In the genomic region with DNA sequence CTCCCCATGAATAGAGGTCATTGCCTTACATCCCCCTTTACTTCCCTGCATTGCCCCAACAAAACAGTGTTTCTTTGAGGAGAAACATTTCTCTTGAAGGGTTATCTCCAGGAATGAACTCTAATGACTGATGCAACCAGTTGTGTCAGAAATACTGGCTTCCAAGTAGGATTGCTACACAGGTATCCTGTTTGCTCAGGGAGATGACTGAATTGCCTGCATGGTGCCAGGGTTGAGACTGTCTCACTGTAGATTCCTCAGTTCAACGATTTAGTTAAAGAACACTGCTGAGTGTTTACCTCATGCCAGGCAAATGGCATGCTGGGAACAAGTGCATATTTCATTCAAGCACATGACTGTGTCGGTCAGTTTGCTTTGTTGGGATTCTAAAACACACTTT, we compare ENCODE assay signal across 19 mouse cellular contexts.
"Had no signal": no experiment of that assay in that cellular context is flagged by ENCODE, and none has a peak within 500 bp of the region (broad histone marks: within the 10 kb centered on the region; RNA-seq: fewer than 3 reads in every experiment).

No protein-coding gene starts in this region.

- H3K27ac ChIP-seq: liver, embryonic 13.5 days; lung, embryonic 15.5 days; midbrain, embryonic 10.5 days; midbrain, embryonic 13.5 days; neural tube, embryonic 13.5 days; stomach, embryonic 15.5 days had no signal

- H3K9ac ChIP-seq: liver, embryonic 13.5 days; lung, embryonic 15.5 days; midbrain, embryonic 13.5 days; neural tube, embryonic 13.5 days; stomach, embryonic 15.5 days had no signal

- H3K9me3 ChIP-seq: liver, embryonic 13.5 days; lung, embryonic 15.5 days; midbrain, embryonic 10.5 days; midbrain, embryonic 13.5 days; neural tube, embryonic 13.5 days; stomach, embryonic 15.5 days had no signal

- H3K4me2 ChIP-seq: liver, embryonic 13.5 days; lung, embryonic 15.5 days; midbrain, embryonic 13.5 days; neural tube, embryonic 13.5 days; stomach, embryonic 15.5 days had no signal

- DNase-seq: kidney, adult 18-20 months; kidney, adult 9 months; kidney, postnatal 14 days; kidney, postnatal 4 days; liver, embryonic 13.5 days; retina, postnatal 1 day; right cerebral cortex, postnatal 25 days; spleen, adult 18-20 months; thymus, postnatal 25 days had no signal

- ATAC-seq: inflammation-experienced regulatory T-cells, adult 6 months; intestine, embryonic 16.5 days; midbrain, embryonic 13.5 days; midbrain, embryonic 16.5 days had no signal

- H3K27me3 ChIP-seq: liver, embryonic 13.5 days; lung, embryonic 15.5 days; megakaryocyte, embryonic 14.5 days; midbrain, embryonic 13.5 days; neural tube, embryonic 13.5 days; stomach, embryonic 15.5 days had no signal

- H3K4me1 ChIP-seq: liver, embryonic 13.5 days; lung, embryonic 15.5 days; megakaryocyte, embryonic 14.5 days; midbrain, embryonic 10.5 days; midbrain, embryonic 13.5 days; neural tube, embryonic 13.5 days; stomach, embryonic 15.5 days had no signal

- H3K36me3 ChIP-seq: liver, embryonic 13.5 days; lung, embryonic 15.5 days; midbrain, embryonic 10.5 days; midbrain, embryonic 13.5 days; neural tube, embryonic 13.5 days; stomach, embryonic 15.5 days had no signal

- H3K4me3 ChIP-seq: liver, embryonic 13.5 days; lung, embryonic 15.5 days; megakaryocyte, embryonic 14.5 days; midbrain, embryonic 10.5 days; midbrain, embryonic 13.5 days; myocyte; neural tube, embryonic 13.5 days; stomach, embryonic 15.5 days had no signal
